Mouse (Mus musculus) 3T3-L1 (cell line): ENCODE measurements around the gene Fhod1.

Source experiments
- DNase-seq: peaks from one replicate; pipeline ENCODE4 v3.0.0-alpha.2; 2015; ENCODE audit warnings: low read depth, low spot score

Fhod1 gene

GRCm38 (mm10) chr8:105349096-105349771, 1.5 kb upstream of the Fhod1 start:
- no peak for DNase-seq

GRCm38 (mm10) chr8:105348450-105349095, 820 bp upstream of the Fhod1 start, which contains the start of gene Slc9a5:
TSS of gene Slc9a5 (plus strand) at chr8:105348843.
- peak; percentile 81 for DNase-seq

GRCm38 (mm10) chr8:105346611-105347427, 934 bp downstream of the Fhod1 start:
- DNase-seq = peak; percentile 77

- DNase-seq = peak; percentile 94
Measured at GRCm38 (mm10) chr8:105345061-105345975, 2.4 kb downstream of the Fhod1 start.

GRCm38 (mm10) chr8:105343791-105344574, 3.8 kb downstream of the Fhod1 start:
- no peak for DNase-seq

GRCm38 (mm10) chr8:105342768-105343167, 5.0 kb downstream of the Fhod1 start:
- DNase-seq = no peak

- DNase-seq = no peak
Measured at GRCm38 (mm10) chr8:105341399-105341798, 6.4 kb downstream of the Fhod1 start.

- DNase-seq = peak; percentile 49
Measured at GRCm38 (mm10) chr8:105339886-105340635, 7.7 kb downstream of the Fhod1 start.

GRCm38 (mm10) chr8:105338992-105339391, 8.8 kb downstream of the Fhod1 start:
- DNase-seq = no peak

- no peak for DNase-seq
Measured at GRCm38 (mm10) chr8:105336373-105337130, 11.2 kb downstream of the Fhod1 start.

- no peak for DNase-seq
Measured at GRCm38 (mm10) chr8:105332523-105332922, 15.2 kb downstream of the Fhod1 start.

GRCm38 (mm10) chr8:105331931-105332330, 15.8 kb downstream of the Fhod1 start:
- no peak for DNase-seq

- DNase-seq = no peak
Measured at GRCm38 (mm10) chr8:105331469-105331868, 16.3 kb downstream of the Fhod1 start.

- DNase-seq = no peak
Measured at GRCm38 (mm10) chr8:105330325-105330724, 17.4 kb downstream of the Fhod1 start.

GRCm38 (mm10) chr8:105326968-105327367, 20.8 kb downstream of the Fhod1 start:
- DNase-seq = peak; percentile 17

- peak; percentile 99 for DNase-seq
Measured at GRCm38 (mm10) chr8:105326141-105326672, 21.5 kb downstream of the Fhod1 start, which contains the start of the genes Lrrc29 and Tmem208. TSS of gene Lrrc29 (minus strand) at chr8:105326278. TSS of gene Tmem208 (plus strand) at chr8:105326354.

GRCm38 (mm10) chr8:105325641-105326093, 22.1 kb downstream of the Fhod1 start:
- DNase-seq = no peak

- no peak for DNase-seq
Measured at GRCm38 (mm10) chr8:105323183-105323582, 24.6 kb downstream of the Fhod1 start.
